Mouse (Mus musculus): ENCODE data around the gene Eif4enif1. TPM values are rescaled to one million over a fixed set of nuclear protein-coding genes. Genes with fewer than 3 reads are reported as not detected.
A peak's percentile ranks its signal among the peaks of the same experiment; 100 is the strongest.

The Eif4enif1 gene
- total and polyA plus RNA-seq, 3 experiments = 52.7 to 139 (median 121) TPM

GRCm38 (mm10) chr11:3282887-3283286, 80.7 kb downstream of the Eif4enif1 start:
- TF ChIP-seq POLR2AphosphoS5 (IDR thresholded peaks at IDR 0.05; ENCODE audit: insufficient replicate concordance, low read depth, low read length) = no peak
- no peak for TF ChIP-seq TAL1 (conservative IDR thresholded peaks at IDR 0.05; ENCODE audit: low read depth, low read length)
- TF ChIP-seq CTCF (IDR thresholded peaks at IDR 0.05; ENCODE audit: low read depth, low read length) = no peak
- TF ChIP-seq GATA2 (IDR thresholded peaks at IDR 0.05; ENCODE audit: borderline replicate concordance, low read depth, low read length) = no peak
- TF ChIP-seq GATA1 (IDR thresholded peaks at IDR 0.05; ENCODE audit: borderline replicate concordance, low read length) = no peak
- H3K27me3 ChIP-seq (ENCODE audit: insufficient read depth, low read length) = no peaks in the 10 kb centered on the region
- peaks cover 21% of the 10 kb centered on the region for H3K4me1 ChIP-seq (ENCODE audit: insufficient read depth, low read depth, low read length)
- no peaks in the 10 kb centered on the region for H3K36me3 ChIP-seq (replicated peaks)
- ATAC-seq (ENCODE audit: extremely low read depth, insufficient number of reproducible peaks, low FRiP score, poor library complexity, severe bottlenecking) (no peak), DNase-seq (ENCODE audit: low spot score) (no peak)
- no peak overlapping the region for H3K4me3 ChIP-seq (ENCODE audit: low read depth, low read length)
- peaks cover 28% of the 10 kb centered on the region for H3K9me3 ChIP-seq (replicated peaks)

- peaks cover 26% of the 10 kb centered on the region for H3K4me1 ChIP-seq (ENCODE audit: insufficient read depth, low read depth, low read length)
- H3K9me3 ChIP-seq (replicated peaks) = peaks cover 28% of the 10 kb centered on the region
- ATAC-seq (ENCODE audit: extremely low read depth, insufficient number of reproducible peaks, low FRiP score, poor library complexity, severe bottlenecking) = no peak
- H3K36me3 ChIP-seq (replicated peaks) = no peaks in the 10 kb centered on the region
- no peak for DNase-seq (ENCODE audit: low spot score)
- TF ChIP-seq TAL1 (conservative IDR thresholded peaks at IDR 0.05; ENCODE audit: low read depth, low read length) (no peak), POLR2AphosphoS5 (IDR thresholded peaks at IDR 0.05; ENCODE audit: insufficient replicate concordance, low read depth, low read length) (no peak), GATA1 (IDR thresholded peaks at IDR 0.05; ENCODE audit: borderline replicate concordance, low read length) (no peak), CTCF (IDR thresholded peaks at IDR 0.05; ENCODE audit: low read depth, low read length) (no peak), GATA2 (IDR thresholded peaks at IDR 0.05; ENCODE audit: borderline replicate concordance, low read depth, low read length) (no peak)
- H3K27me3 ChIP-seq (ENCODE audit: insufficient read depth, low read length) = no peaks in the 10 kb centered on the region
- no peak overlapping the region for H3K4me3 ChIP-seq (ENCODE audit: low read depth, low read length)
Observed at GRCm38 (mm10) chr11:3283645-3284044, 81.5 kb downstream of the Eif4enif1 start.

- H3K27me3 ChIP-seq (ENCODE audit: insufficient read depth, low read length) = no peaks in the 10 kb centered on the region
- H3K4me1 ChIP-seq (ENCODE audit: insufficient read depth, low read depth, low read length) = peaks cover 33% of the 10 kb centered on the region
- DNase-seq (ENCODE audit: low spot score) (no peak), ATAC-seq (ENCODE audit: extremely low read depth, insufficient number of reproducible peaks, low FRiP score, poor library complexity, severe bottlenecking) (no peak)
- H3K36me3 ChIP-seq (replicated peaks) = peaks cover 6% of the 10 kb centered on the region
- H3K4me3 ChIP-seq (ENCODE audit: low read depth, low read length) = no peak overlapping the region
- no peak for TF ChIP-seq GATA1 (IDR thresholded peaks at IDR 0.05; ENCODE audit: borderline replicate concordance, low read length)
- peaks cover 21% of the 10 kb centered on the region for H3K9me3 ChIP-seq (replicated peaks)
Observed at GRCm38 (mm10) chr11:3285940-3286339, 83.7 kb downstream of the Eif4enif1 start.

- no peak for ATAC-seq (ENCODE audit: extremely low read depth, insufficient number of reproducible peaks, low FRiP score, poor library complexity, severe bottlenecking)
- Histone ChIP-seq H3K9me3 (replicated peaks) (peaks cover 11% of the 10 kb centered on the region), H3K4me3 (ENCODE audit: low read depth, low read length) (no peak overlapping the region), H3K27me3 (ENCODE audit: insufficient read depth, low read length) (no peaks in the 10 kb centered on the region), H3K4me1 (ENCODE audit: insufficient read depth, low read depth, low read length) (peaks cover 41% of the 10 kb centered on the region), H3K36me3 (replicated peaks) (peaks cover 15% of the 10 kb centered on the region)
- DNase-seq (ENCODE audit: low spot score) = no peak
- TF ChIP-seq GATA2 (IDR thresholded peaks at IDR 0.05; ENCODE audit: borderline replicate concordance, low read depth, low read length) (no peak), CTCF (IDR thresholded peaks at IDR 0.05; ENCODE audit: low read depth, low read length) (no peak), POLR2AphosphoS5 (IDR thresholded peaks at IDR 0.05; ENCODE audit: insufficient replicate concordance, low read depth, low read length) (no peak), TAL1 (conservative IDR thresholded peaks at IDR 0.05; ENCODE audit: low read depth, low read length) (no peak), GATA1 (IDR thresholded peaks at IDR 0.05; ENCODE audit: borderline replicate concordance, low read length) (no peak)
Observed at GRCm38 (mm10) chr11:3287131-3287530, 84.9 kb downstream of the Eif4enif1 start.

- Histone ChIP-seq H3K9me3 (replicated peaks) (peaks cover 5% of the 10 kb centered on the region; the same call in 1 of the 2 replicates), H3K4me1 (ENCODE audit: insufficient read depth, low read depth, low read length) (peaks cover 46% of the 10 kb centered on the region), H3K4me3 (ENCODE audit: low read depth, low read length) (peak overlapping the region; percentile 93; the same call in 1 of the 2 replicates), H3K36me3 (replicated peaks) (peaks cover 23% of the 10 kb centered on the region), H3K27me3 (ENCODE audit: insufficient read depth, low read length) (no peaks in the 10 kb centered on the region)
- TF ChIP-seq POLR2AphosphoS5 (IDR thresholded peaks at IDR 0.05; ENCODE audit: insufficient replicate concordance, low read depth, low read length) = no peak
- no peak for TF ChIP-seq GATA2 (IDR thresholded peaks at IDR 0.05; ENCODE audit: borderline replicate concordance, low read depth, low read length)
- TF ChIP-seq CTCF (IDR thresholded peaks at IDR 0.05; ENCODE audit: low read depth, low read length) = no peak
- no peak for TF ChIP-seq TAL1 (conservative IDR thresholded peaks at IDR 0.05; ENCODE audit: low read depth, low read length)
- no peak for TF ChIP-seq GATA1 (IDR thresholded peaks at IDR 0.05; ENCODE audit: borderline replicate concordance, low read length)
- DNase-seq (ENCODE audit: low spot score) = peak; percentile 17
- ATAC-seq (ENCODE audit: extremely low read depth, insufficient number of reproducible peaks, low FRiP score, poor library complexity, severe bottlenecking) = no peak
Observed at GRCm38 (mm10) chr11:3287921-3288320, 85.7 kb downstream of the Eif4enif1 start.

GRCm38 (mm10) chr11:3288521-3289301, 86.5 kb downstream of the Eif4enif1 start, which contains the start of gene Patz1:
Gene Patz1, plus strand, starts transcription at chr11:3288874.
- peaks cover 31% of the 10 kb centered on the region for H3K36me3 ChIP-seq (replicated peaks)
- TF ChIP-seq POLR2AphosphoS5 (IDR thresholded peaks at IDR 0.05; ENCODE audit: insufficient replicate concordance, low read depth, low read length) (0 out of 2 replicates have a peak, but pooled peaks have one; percentile 25), TAL1 (conservative IDR thresholded peaks at IDR 0.05; ENCODE audit: low read depth, low read length) (no peak)
- H3K9me3 ChIP-seq (replicated peaks) = no peaks in the 10 kb centered on the region
- H3K27me3 ChIP-seq (ENCODE audit: insufficient read depth, low read length) = no peaks in the 10 kb centered on the region
- ATAC-seq (ENCODE audit: extremely low read depth, insufficient number of reproducible peaks, low FRiP score, poor library complexity, severe bottlenecking) = peak; percentile 1; the same call in 1 of the 2 replicates
- peak within 1 kb of the TSS; percentile 93 for H3K4me3 ChIP-seq (ENCODE audit: low read depth, low read length)
- peaks cover 53% of the 10 kb centered on the region for H3K4me1 ChIP-seq (ENCODE audit: insufficient read depth, low read depth, low read length)
- DNase-seq (ENCODE audit: low spot score) = peak; percentile 28

Measured in G1E (cell line).